Mouse (Mus musculus): Measurements from ENCODE around the gene Camk2g.

- 0 out of 2 replicates have a peak, but pooled peaks have one; percentile 17 for TF ChIP-seq EP300 (IDR thresholded peaks at IDR 0.05; ENCODE audit: low read length)
- no peak for TF ChIP-seq CTCF (conservative IDR thresholded peaks at IDR 0.05 in 1 of 2, IDR thresholded peaks at IDR 0.05 in 1 of 2; ENCODE audit: low read depth in 2 of 2, low read length in 2 of 2)
- TF ChIP-seq USF1 (IDR thresholded peaks at IDR 0.05; ENCODE audit: low read depth, low read length): no peak
- TF ChIP-seq POLR2A (IDR thresholded peaks at IDR 0.05; ENCODE audit: low read depth, low read length): no peak
- no peak for TF ChIP-seq MYC (IDR thresholded peaks at IDR 0.05; ENCODE audit: low read depth, low read length)
- TF ChIP-seq MXI1 (IDR thresholded peaks at IDR 0.05; ENCODE audit: low read depth, low read length): no peak
- no peak for TF ChIP-seq NELFE (IDR thresholded peaks at IDR 0.05; ENCODE audit: low read depth, low read length)
- TF ChIP-seq HCFC1 (IDR thresholded peaks at IDR 0.05; ENCODE audit: low read depth, low read length): no peak
- TF ChIP-seq MEF2A (IDR thresholded peaks at IDR 0.05; ENCODE audit: borderline replicate concordance, low read depth, low read length): no peak
- no peak for TF ChIP-seq TCF12 (IDR thresholded peaks at IDR 0.05; ENCODE audit: low read depth, low read length)
- TF ChIP-seq MAFK (IDR thresholded peaks at IDR 0.05; ENCODE audit: insufficient replicate concordance, low read length): no peak
- no peak for TF ChIP-seq GABPA (IDR thresholded peaks at IDR 0.05; ENCODE audit: insufficient replicate concordance, low read depth, low read length)
- TF ChIP-seq RAD21 (IDR thresholded peaks at IDR 0.05; ENCODE audit: low read depth, low read length): no peak
- TF ChIP-seq ZMIZ1 (IDR thresholded peaks at IDR 0.05; ENCODE audit: low read depth, low read length): no peak
Observed at GRCm38 (mm10) chr14:20804964-20805672, 11.2 kb upstream of the Camk2g start.
